Mouse (Mus musculus) frontal cortex, postnatal 25 days (tissue): ENCODE results near the gene Spns2.
"Not testable (repeated sequence)": the region's sequence is repeated elsewhere in the genome, so short reads cannot be mapped to it uniquely, and the experiment has no call there.

Source experiments
- DNase-seq, 2 experiments: peaks; one replicate each; pipeline ENCODE4 v3.0.0; 2022; ENCODE audit warnings: low spot score in 2 of 2

Gene Spns2

DNA sequence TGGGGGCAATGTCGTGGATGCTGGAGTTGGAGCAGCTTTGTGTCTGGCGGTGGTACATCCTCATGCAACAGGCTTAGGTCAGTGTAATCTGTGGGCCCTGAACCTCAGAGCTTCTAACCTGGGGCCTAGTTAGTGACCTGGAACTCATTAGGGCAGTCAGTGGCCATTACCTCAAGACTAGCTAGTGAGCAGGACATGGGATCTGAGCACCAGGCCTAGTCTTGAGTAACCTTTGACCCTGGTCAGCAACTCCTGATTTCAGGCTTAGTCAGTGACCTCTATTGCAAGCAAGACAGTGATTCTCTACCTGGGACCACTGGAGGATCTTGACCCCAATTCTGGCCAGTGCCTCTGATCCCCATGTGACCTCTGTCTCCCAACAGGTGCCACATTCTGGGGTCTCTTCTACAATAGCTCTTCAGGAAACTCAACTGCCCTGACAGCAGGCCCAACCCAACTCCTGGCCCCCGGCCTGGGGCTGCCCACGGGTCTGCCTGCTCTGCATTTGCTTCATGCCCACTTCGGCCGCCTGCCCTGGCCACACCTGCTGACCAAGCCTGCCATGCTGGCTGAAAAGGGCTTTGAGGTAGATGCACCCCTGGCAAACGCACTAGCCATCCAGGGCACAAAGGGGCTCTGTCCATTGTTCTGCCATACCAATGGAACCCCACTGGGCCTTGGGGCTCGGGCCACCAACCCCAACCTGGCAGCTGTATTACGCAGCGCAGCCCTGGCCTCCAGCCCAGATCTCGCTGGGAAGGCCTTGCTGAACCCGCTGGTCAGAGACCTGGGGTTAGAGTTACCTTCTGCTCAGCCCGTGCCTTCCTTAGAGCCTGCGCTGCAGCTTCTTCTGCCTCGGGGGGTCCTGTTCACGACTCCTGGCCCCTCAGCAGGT is 52.7 kb downstream of the Spns2 start:
- no peak for DNase-seq

DNA sequence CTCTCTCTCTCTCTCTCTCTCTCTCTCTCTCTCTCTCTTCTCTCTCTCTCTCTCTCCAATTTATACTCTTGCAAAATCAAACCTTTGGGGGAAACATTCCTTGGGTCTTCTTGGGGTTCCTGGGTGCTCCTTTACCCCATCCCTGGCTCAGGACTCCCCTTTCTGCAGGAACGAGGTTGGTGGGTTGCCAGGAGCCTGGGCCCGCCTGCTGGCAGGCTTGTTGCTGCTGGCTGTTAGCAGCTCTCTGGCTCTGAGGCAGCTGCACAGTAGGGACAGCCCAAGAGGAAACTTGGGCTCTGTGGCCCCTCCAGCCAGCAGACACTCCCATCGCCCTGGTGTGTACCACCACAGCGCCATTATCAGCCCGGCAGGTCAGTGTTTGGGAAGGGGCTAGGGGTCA is 53.4 kb downstream of the Spns2 start:
- DNase-seq = no peak

DNA sequence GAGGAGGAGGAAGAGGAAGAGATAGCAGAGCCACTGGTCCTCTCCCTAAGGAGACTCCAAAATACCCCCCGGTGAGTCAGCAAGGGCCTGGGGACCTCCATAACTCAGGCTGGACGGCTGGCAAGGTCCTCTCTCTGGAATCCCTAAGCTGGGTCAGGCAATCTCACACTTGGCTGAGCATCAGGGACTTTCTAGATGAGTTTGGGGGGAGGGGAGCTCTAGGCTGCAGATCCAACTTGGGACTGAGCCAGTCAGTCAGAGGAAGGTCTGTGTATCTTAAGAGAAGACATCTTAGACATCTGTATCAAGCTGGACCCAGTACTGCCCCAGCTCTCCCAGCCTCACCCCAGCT is 54.0 kb downstream of the Spns2 start:
- no peak for DNase-seq

DNA sequence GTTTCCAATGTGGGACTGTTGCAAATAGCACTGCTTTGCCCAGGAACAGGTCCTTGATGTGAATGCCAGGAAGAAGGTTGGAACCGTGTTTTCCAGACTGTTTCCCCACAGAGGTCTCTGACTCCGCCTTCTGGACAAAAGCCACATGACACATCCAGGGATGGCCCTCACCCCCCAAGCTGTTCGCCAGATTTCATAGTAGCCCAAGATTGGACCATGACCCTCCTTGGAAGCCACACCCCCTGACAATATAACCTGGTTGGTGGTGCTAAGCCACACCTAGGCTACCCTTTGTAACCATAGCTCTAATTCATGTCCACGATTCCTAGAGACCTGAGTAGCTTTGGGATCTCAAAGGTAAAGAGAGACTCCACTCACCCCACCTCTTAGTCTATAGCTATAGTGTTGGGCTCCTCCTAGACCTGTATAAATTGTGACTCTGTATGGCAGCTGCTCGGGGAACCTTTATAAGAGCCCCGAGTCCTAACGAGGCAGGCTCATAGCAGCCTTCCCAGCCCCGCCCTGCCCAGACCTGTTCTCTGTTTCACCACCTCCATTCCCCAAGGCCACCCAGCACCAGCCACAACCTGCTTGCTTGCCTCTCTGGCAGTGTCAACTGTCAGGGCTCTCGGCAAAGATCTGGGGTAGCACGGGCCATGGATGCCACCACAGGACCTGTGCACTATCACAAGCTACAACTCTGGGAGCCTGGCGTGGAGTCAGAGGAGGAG is 54.6 kb downstream of the Spns2 start, which contains the start of gene Ggt6:
Ggt6 (plus strand) TSS at position 564 of the 731 bp plus-strand sequence.
- DNase-seq = no peak

DNA sequence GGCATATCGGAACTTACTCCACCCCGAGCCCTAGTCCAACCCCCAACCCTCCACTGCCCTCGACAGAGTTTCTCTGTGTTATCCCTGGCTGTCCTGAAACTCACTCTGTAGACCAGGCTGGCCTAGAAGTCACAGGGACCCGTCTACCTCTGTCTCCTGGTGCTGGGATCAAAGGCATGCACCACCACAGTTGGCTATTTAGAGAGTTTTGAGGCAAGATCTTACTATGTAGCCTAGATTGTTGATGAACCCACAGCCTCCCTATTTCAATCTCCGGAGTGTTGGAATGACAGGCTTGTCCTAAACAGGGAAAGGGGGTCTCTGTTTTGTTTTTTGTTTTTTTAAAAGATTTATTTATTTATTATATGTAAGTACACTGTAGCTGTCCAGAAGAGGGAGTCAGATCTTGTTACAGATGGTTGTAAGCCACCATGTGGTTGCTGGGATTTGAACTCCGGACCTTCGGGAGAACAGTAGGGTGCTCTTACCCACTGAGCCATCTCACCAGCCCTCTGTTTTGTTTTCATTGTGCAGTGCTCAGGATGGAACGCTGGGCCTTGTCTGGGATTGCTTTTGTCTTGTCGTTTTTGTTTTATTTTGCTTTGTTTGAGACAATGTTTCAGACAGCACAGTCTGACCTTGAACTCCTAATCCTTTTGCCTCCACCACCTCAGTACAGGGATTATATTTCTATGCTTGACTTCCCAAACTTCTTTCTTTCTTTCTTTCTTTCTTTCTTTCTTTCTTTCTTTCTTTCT is 59.2 kb downstream of the Spns2 start:
- DNase-seq = not testable (repeated sequence)

DNA sequence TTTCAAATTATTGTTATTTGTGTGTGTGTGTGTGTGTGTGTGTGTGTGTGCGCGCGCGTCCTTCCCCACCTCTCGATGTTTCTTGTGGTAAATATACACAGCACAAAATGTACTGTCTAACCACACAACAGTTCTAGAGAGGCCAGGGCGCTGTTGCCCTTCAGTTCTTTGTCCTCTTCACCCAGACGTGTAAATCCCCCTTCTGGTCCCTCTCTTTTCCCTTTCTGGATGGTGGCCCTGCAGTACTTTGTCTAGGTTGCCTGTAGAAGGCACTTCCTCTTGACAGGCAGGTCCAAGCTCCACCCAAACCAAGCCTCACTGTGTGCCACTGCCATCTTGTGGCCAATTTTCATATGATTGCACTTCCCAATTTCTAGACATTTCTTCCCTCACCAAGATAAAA is 60.4 kb downstream of the Spns2 start:
- DNase-seq = peak; percentile 41 to 60

DNA sequence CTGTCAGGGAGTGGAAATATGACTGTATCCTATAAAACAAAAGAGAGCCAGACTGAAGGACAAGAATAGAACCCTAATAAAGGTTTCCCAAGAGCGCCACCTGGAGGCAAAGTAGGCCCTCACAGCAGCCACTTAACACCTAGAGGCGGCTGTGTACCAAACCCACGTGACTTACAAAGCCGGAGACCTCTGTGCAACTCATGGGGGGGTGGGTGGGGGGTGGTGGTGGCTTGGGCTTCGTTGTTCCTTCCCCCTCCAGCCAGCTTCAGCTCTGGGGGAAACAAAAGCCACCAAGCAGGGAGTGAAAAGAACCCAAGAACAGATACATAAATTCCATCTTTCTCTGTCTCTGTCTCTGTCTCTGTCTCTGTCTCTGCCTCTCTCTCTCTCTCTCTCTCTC is 61.0 kb downstream of the Spns2 start:
- DNase-seq = peak; percentile 49 to 55

DNA sequence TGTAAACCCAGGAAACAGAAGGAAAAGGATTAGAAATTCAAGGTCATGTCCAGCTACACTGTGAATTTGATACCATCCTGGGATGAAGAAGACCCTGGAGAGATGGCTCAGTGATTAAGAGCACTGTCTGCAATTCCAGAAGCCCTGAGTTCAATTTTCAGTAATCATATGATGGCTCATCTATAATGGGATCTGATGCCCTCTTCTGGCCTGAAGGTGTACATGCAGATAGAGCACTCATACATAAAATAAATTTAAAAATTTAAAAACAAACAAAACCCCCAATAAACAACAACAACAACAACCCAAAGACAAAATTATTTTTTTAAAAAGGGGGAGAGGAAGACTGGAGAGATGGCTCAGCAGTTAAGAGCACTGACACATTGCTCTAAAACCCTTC is 62.8 kb downstream of the Spns2 start:
- no peak for DNase-seq

DNA sequence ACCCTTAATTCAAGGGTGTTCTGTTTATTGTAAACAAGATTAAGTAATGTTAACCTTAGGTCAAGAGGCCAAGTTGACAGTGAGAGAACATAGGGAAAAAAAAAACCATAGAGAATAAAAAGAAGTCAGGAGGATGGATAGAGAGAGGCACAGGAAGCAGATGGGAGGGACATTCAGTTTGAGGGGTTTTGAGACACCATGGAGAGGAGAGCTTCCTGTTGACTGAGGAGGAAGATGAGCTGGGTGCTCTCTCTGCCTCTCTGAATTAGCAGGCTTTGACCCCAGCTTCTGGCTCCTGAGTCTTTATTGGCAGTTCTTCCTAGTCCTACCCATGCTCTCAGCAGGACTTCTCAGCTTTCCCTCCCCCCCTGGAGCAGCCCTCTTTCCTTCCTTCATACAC is 64.5 kb downstream of the Spns2 start:
- DNase-seq = no peak

DNA sequence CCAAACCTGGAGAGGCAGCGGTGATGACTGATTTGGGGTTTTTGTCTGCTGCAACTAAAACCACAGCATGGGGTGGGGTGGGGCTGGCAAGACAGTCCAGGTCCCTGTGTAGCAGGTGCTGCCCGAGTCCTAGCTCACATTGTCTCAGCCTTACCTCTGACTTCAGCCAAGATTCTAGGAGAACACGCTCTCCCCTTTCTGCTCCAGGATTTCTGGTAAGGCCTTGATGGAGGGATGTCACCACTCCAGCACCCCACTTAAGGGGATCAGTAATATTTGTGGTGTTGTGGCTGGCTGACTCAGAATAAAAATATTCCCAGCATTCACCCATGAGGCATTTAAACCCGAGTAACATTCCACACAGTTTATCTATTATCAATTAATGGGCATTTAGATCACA is 66.0 kb downstream of the Spns2 start:
- no peak for DNase-seq

DNA sequence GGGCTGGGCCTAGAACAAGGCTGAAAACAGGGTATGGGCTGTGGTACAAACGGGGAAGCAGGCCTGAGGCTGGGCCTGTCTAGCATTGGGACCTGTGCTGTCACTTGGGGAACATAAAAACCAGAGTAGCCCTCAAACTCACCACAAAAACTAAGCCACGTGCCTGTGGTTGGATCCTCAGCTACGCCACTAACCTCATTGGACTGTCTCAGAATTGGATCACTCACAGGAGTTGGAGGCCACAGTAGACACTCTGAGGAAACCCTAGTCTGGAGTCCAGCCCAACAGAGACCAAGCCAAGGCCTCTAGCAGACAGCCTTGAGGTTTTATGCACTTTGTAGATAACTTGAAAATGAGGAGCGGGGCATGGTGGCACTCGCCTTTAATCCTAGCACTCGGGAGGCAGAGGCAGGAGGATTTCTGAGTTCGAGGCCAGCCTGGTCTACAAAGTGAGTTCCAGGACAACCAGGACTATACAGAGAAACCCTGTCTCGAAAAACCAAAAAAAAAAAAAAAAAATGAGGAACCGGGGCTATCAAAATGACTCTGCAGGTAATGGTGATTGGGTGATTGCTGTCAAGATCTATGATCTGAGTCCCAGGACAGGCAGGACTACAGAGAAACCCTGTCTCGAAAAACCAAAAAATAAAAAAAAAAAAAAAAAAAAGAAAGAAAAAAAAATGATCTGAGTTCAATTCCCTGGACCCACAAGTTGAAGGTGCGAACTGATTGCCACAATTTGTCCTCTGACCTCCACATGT is 68.0 kb downstream of the Spns2 start:
- DNase-seq = no peak

DNA sequence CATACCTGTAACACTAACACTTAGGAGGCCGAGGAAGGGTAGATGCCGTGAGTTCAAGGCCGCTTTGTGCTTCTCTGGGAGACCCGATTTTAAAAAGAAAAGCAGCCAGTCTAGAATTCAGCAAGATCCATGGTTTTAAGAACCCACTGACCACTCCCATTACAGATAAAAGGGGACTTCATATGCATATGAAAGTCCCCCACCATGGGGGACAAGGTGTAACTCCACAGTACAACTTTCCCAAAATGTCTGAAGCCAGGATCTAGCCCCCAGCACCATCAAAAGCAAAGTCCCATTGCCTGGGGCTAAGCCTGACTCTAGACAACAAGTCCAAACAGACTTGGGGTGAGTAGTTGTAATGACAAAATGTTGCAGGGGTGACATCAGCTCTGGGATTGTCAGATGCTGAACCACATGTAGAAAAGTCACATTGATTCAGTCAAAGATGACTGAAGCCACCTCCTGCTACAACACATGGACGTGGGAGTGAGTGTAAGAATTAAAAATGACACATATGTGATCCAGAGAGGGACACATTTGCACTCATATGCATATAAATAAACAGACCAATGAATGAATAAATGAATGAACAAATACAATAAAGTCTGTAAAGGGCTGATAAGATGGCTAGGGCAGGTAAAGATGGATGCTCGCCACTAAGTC is 69.1 kb downstream of the Spns2 start:
- no peak for DNase-seq

DNA sequence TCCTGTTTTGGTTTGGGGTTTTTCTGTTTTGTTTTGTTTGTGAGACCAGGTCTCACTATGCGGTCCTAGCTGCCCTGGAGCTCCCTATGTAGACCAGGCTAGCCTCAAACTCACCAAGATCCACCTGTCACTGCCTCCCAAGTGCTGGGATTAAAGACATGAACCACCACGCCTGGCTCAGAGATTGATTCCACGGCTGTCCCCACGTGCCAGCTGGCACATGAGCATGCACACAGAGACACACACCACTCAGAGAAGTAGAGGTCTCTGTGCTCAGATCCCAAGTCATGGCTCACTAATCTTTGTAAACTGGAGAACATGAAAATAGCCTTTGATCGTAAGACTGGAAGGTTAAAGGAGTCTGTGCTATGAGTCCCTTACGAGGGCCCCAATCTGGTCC is 70.7 kb downstream of the Spns2 start:
- no peak for DNase-seq

DNA sequence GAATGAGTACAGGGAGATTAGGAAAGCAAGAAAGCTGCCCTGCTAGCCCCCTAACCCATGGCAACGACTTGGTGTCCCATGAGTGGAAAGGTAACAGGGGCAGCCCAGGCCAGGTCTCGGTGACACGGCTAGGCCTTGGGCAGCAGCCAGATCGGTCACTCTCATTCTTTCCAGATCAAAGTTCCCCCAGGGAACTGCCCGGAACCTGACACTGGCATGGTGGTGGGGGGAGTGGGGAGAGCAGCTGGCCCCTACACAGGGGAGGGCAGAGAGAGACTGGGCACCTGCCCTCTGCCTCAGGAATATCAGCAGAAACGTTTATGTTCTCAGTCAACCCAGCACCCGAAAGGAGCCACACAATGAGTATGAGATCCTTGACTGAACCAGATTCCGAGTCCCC is 71.5 kb downstream of the Spns2 start:
- DNase-seq = no peak

DNA sequence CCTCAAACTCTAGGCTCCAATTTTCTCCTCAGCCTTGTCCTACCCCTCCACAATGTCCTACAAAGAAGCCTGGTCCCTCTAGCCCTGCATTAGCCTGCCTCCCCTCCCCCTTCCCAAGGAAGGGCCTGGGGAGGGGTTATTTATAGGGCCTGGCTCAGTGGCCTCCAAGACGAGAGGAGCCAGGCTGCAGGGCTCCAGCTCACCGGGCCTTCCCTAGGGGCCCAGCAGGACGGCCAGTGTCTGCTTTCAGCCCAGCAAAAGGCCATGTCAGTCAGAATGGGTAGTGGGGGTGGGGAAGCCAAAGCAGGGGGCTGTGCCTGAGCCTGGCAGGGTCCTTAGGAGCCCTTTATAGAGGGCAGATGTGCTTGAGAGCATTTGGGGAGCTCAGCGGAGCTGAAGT is 72.3 kb downstream of the Spns2 start:
- DNase-seq = no peak

DNA sequence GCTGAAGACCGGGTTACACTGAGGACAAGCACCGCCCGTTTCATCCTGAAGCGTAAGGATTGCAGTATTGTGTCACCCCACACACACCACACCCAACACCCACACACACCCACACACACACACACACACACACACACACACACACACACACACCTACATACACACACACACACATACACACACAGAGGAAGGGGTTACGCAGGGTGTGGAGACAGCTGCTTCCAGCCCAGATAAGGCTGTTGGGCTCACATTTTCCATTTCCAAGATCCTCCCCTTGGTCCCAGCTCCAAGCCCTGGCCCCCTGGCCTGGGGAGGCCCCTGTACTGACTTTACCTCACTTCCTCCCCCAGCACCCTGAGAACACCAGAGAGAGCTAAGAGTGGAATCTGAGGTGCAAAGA is 73.0 kb downstream of the Spns2 start:
- no peak for DNase-seq

DNA sequence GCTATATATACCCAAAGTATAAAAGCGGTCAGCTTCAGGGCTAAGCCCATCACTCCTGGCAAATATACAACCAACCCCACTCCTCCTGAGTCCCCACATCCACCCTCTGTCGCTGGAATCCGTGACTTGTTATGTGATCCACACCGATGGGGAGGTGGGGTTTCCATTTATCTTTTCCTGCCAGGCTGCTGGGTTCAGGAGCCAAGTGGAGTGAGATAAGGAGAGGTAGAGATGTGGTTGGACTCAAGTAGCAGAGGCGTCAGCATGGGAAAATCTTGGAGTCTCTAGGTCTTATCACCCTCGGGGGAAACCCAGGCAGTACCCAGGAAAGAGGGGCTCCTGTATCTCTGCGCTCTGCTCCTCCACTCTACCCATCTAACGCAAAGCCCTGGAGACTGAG is 74.5 kb downstream of the Spns2 start:
- no peak for DNase-seq

DNA sequence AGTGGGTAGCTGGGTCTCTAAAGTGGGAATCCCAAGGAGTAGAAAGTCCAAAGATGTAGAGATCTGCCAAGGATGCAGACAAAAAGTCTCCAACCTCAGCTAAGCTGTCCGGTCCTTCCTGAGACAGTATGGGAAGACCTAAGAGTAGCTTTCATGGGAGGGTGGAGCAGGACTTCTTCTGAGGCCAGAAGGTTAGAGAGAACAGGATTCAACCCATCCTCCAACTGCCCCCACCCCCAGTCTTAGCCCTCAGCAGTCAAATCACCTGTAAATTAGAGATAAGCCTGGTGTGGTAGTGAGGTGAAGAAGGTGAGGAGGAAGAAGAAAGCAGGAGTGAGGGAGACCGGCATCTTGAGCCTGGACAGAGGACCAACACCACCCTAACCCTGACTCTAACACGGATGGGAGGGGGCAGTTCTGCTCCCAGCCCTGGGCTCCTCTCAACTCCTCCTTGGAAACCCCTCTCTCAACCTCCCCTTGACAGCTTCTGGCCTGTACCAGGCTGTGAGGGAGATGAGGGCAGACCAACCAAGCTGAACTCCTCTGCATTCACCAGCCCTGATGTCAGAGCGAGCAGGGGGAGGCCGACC is 76.0 kb downstream of the Spns2 start:
- DNase-seq = no peak

DNA sequence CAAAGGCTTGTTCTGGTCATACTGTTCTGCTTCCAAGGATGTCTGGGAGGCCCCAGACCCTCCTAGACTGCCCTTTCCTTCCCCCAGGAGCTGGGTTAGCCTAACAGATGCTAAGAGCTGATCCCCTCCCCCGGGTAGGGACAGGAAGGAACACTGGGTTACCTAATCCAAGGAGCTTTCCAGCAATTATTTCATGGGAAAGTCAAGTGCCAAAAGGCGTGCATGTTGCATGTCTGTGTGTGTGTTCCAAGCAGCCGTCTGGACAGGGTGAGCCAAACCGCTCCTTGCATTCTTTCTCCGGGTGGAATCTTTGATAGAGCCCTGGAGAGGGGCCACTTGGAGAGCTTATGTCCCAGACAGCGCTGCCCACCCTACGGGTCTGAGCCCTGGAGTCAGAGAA is 76.7 kb downstream of the Spns2 start:
- no peak for DNase-seq

DNA sequence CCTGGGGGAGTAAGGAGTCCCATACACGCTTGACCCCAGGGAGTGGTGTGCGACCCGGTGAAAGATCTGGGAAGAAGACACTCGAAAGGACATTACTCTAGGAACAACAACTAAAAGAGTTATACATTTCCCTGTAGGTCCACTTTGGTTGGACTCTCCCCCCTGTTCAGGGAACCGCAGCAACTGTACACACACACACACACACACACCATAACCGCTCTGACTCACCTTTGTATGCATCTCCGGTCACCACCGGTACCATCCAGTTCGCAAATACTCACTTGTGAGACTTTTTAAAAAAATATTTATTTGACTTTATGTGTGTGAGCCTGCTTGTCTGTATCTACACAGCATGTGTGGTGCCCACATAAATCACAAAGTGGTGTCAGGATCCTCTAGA is 77.8 kb downstream of the Spns2 start:
- no peak for DNase-seq
